Mouse (Mus musculus) bone marrow macrophage, adult 2 months (primary cell): ENCODE data around the gene Adarb2.

Source experiments
- CTCF ChIP-seq: IDR thresholded peaks from 2 replicates; pipeline ENCODE4 v1.5.1; 2012; ENCODE audit warnings: low read depth, mild to moderate bottlenecking, low read length, moderate library complexity
- POLR2A ChIP-seq: IDR thresholded peaks from 2 replicates; pipeline ENCODE4 v1.6.1; 2012; ENCODE audit warnings: mild to moderate bottlenecking, low read depth, low read length, borderline replicate concordance

DNA sequence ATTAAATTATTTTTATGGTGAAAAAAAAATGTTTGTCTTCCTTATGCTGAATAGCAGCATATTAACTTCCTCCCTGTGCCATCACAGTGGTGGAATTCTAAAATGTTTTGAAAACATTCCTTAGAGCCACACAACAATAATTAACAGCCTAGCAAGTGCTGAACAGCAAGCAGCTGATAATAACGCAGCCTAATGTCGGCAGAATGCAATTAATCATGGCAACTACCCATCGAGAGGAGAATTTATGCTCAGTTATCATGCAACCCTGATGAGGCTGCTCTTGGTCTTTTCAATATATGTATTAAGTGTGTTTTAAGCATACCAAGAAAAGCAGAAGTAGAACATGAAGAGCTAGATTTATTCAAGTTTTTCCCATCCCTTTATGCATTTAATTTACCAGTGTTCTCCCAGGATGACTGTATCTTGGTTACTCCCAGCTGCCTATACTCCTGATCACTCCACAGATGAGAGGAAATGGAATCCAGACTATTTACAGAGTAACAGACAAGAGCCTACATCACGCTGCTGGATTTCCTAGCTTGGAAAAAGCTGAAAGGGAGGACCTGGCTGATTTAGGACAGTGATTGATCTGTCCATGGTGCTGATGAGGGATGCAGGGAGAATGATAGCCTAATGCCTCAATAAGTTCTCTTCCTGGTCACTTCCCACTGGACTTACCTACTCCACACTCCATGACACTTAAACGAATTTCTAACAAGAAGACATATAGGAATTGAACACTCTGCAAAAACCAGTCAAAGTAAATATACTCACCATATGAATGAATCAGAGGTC lies 113.9 kb downstream of the Adarb2 start:
- TF ChIP-seq POLR2A (no peak), CTCF (no peak)
